Mouse (Mus musculus) CH12.LX (cell line): ENCODE data around the gene Adam15.

Experiments
- CTCF ChIP-seq, 2 experiments: IDR thresholded peaks in 1 of 2; conservative IDR thresholded peaks in 1 of 2; 2 replicates each; pipeline ENCODE4 v1.5.1; 2011 to 2012; ENCODE audit warnings: low read depth in 2 of 2, low read length in 2 of 2, improper control_type of control experiment in 1 of 2, inconsistent platforms in 1 of 2, mild to moderate bottlenecking in 1 of 2, moderate library complexity in 1 of 2
- GABPA ChIP-seq: IDR thresholded peaks from 2 replicates; pipeline ENCODE4 v1.6.1; 2012; ENCODE audit warnings: low read depth, low read length, improper control_type of control experiment, inconsistent platforms; ENCODE audit not compliant: insufficient replicate concordance
- POLR2A ChIP-seq: IDR thresholded peaks from 2 replicates; pipeline ENCODE4 v1.6.1; 2011; ENCODE audit warnings: low read depth, mild to moderate bottlenecking, improper control_type of control experiment, low read length

DNA sequence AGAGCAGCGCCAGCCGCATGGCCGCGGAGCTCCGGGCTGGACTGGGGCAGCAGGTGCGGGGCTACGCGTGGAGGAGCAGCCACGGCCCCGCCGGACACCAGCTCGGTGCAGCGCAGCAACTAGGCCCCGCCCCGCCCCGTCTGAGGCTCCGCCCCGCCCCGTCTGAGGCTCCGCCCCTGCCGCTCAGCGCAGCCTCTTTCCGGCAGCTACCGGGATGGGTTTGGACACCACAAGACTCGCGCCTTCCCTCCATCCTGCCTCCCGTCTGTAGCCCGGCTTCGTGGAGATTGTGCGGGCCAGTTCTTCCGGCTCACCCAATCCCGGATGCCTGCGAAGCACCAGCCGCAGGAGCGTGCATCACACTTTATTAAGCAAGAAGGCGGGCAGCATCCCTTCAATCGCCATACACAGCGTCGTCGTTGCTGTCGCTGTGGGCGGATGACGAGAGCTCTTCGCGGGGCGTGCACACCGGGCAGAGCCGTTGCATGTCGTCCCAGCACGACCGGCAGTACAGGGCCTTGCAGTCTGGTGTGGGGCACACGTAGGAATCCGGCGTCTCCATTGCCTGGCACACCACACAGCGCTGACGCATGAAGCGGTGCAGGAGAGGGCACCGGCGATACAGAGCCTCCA is at the start of gene Adam15:
- TF ChIP-seq POLR2A, result peak; percentile 78
- no peak for TF ChIP-seq CTCF (conservative IDR thresholded peaks at IDR 0.05 in 1 of 2, IDR thresholded peaks at IDR 0.05 in 1 of 2; ENCODE audit: low read depth in 2 of 2, low read length in 2 of 2)
- TF ChIP-seq GABPA, result no peak
